Mouse (Mus musculus) heart, embryonic 14.5 days (tissue): ENCODE measurements at regions not wholly inside any gene's neighbourhood (a gene's known extent, or its start where the extent isn't known, plus 50 kb on each side); places are given as distances from the start of the nearest gene placed in this dataset.
A peak's percentile ranks its signal among the peaks of the same experiment; 100 is the strongest.

Experiments
- ATAC-seq: fragments of 200-750 bp; cut with Nextera tagmentation; 2 replicates; pipeline ENCODE4 v1.8.0; 2017; ENCODE audit warnings: low read depth, moderate TSS enrichment; ENCODE audit not compliant: insufficient number of reproducible peaks, insufficient read depth, low FRiP score
- H3K27ac ChIP-seq, 2 experiments: fragments of 200-500 bp in 1 of 2; fragments of 300-500 bp in 1 of 2; sonication (generic) in 1 of 2; replicated peaks in 1 of 2; 2 replicates each; pipeline ENCODE4 v1.5.1; 2012 to 2014; ENCODE audit warnings: low read depth in 2 of 2, low read length in 2 of 2, control low read depth in 1 of 2, mild to moderate bottlenecking in 1 of 2, mixed read lengths in 1 of 2; ENCODE audit not compliant: control insufficient read depth in 1 of 2, insufficient read depth in 1 of 2
- H3K27me3 ChIP-seq: fragments of 300-500 bp; sonication (generic); 2 replicates; pipeline ENCODE4 v1.6.1; 2014; ENCODE audit warnings: mild to moderate bottlenecking, low read length, control low read depth; ENCODE audit not compliant: control insufficient read depth, insufficient read depth
- H3K36me3 ChIP-seq: fragments of 300-500 bp; sonication (generic); 2 replicates; pipeline ENCODE4 v1.6.1; 2014; ENCODE audit warnings: mild to moderate bottlenecking, control low read depth, low read length, mixed read lengths; ENCODE audit not compliant: control insufficient read depth, insufficient read depth
- H3K4me1 ChIP-seq, 2 experiments: fragments of 200-500 bp in 1 of 2; fragments of 300-500 bp in 1 of 2; sonication (generic) in 1 of 2; 2 replicates each; pipeline ENCODE4 v1.6.1; 2012 to 2014; ENCODE audit warnings: low read length in 2 of 2, control low read depth in 1 of 2, mixed read lengths in 1 of 2; ENCODE audit not compliant: control insufficient read depth in 2 of 2, insufficient read depth in 2 of 2
- H3K4me2 ChIP-seq: fragments of 300-500 bp; sonication (generic); 2 replicates; pipeline ENCODE4 v1.6.1; 2014; ENCODE audit warnings: mild to moderate bottlenecking, low read length
- H3K4me3 ChIP-seq, 2 experiments: fragments of 200-500 bp in 1 of 2; fragments of 300-500 bp in 1 of 2; sonication (generic) in 1 of 2; 2 replicates each; pipeline ENCODE4 v1.5.1; 2012 to 2014; ENCODE audit warnings: low read length in 2 of 2, mild to moderate bottlenecking in 2 of 2, control low read depth in 1 of 2, low read depth in 1 of 2, moderate library complexity in 1 of 2; ENCODE audit not compliant: control insufficient read depth in 1 of 2, insufficient read depth in 1 of 2
- H3K9ac ChIP-seq: fragments of 300-500 bp; sonication (generic); 2 replicates; pipeline ENCODE4 v1.6.1; 2014; ENCODE audit warnings: mild to moderate bottlenecking, low read length
- H3K9me3 ChIP-seq: fragments of 300-500 bp; sonication (generic); 2 replicates; pipeline ENCODE4 v1.6.1; 2016; ENCODE audit warnings: low read length, control low read depth; ENCODE audit not compliant: control insufficient read depth
- WGBS: fragments of 180-500 bp; shearing (Covaris S2); extraction: QIAGEN DNeasy Blood & Tissue Kit; methylation state at CpG from one replicate; pipeline ENCODE4 v1.1.7; 2014; 5-methylcytosine and 5-hydroxymethylcytosine counted together

- Histone ChIP-seq H3K36me3 (no peaks in the 10 kb centered on the region), H3K27ac (no peak overlapping the region), H3K9me3 (no peaks in the 10 kb centered on the region), H3K27me3 (no peaks in the 10 kb centered on the region), H3K9ac (no peak overlapping the region), H3K4me1 (no peaks in the 10 kb centered on the region), H3K4me3 (no peak overlapping the region), H3K4me2 (no peak overlapping the region)
- no peak for ATAC-seq
- WGBS: 76% methylated on average over 5 of the region's 5 CpGs
These were observed 321.7 kb upstream of the Spred2 start for GRCm38 (mm10) chr11:19602496-19602895.

GRCm38 (mm10) chr11:19605602-19606001 lies 318.6 kb upstream of the Spred2 start:
- no peaks in the 10 kb centered on the region for H3K9me3 ChIP-seq
- no peak overlapping the region for H3K4me2 ChIP-seq
- no peak overlapping the region for H3K9ac ChIP-seq
- no peak for ATAC-seq
- H3K36me3 ChIP-seq: no peaks in the 10 kb centered on the region
- no peaks in the 10 kb centered on the region for H3K4me1 ChIP-seq
- WGBS: 85% methylated on average over 4 of the region's 4 CpGs
- H3K27ac ChIP-seq: no peak overlapping the region
- H3K27me3 ChIP-seq: no peaks in the 10 kb centered on the region
- H3K4me3 ChIP-seq: no peak overlapping the region

DNA sequence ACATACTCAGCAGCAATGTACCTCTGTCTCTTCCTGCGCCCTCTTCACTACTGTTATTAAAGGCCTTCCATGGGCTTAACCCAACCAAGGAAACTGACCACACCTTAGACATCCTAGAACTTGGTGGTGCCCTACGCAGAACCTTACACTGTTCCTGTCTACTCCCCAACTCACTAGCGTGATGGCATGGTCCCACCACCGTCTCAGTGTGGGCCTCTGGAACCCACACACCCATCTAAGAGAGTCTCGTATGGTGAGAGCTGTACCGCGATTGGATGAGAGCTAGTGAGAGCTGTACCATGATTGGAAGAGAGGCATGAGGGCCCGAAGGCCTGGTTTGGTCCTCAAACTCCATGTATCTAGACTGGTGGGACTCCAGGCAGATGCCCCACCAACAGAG lies 317.2 kb upstream of the Spred2 start:
- 91% methylated on average over 8 of the region's 8 CpGs for WGBS
- Histone ChIP-seq H3K36me3 (no peaks in the 10 kb centered on the region), H3K27me3 (no peaks in the 10 kb centered on the region), H3K4me3 (no peak overlapping the region), H3K27ac (no peak overlapping the region), H3K9me3 (no peaks in the 10 kb centered on the region), H3K4me1 (no peaks in the 10 kb centered on the region), H3K4me2 (no peak overlapping the region), H3K9ac (no peak overlapping the region)
- ATAC-seq: no peak

DNA sequence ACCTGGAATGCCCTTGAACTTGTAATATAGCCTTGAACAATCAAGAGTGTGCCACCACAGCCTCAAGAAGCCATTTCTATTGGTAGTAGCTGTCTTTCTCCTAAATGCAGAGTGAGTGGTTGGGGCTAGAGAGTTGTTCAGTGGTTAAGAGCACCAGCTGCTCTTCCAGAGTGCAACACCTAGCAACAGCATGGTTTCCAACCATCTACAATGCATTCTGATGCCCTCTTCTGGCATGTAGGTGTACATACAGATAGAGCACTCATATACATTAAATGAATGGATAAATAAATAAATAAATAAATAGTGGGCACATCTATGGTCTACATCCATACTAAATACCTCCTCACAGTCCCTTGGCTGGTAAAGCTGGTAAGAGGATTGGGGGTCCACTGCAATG lies 316.2 kb upstream of the Spred2 start:
- Histone ChIP-seq H3K36me3 (no peaks in the 10 kb centered on the region), H3K4me3 (no peak overlapping the region), H3K4me2 (no peak overlapping the region), H3K9ac (no peak overlapping the region), H3K9me3 (no peaks in the 10 kb centered on the region), H3K27me3 (no peaks in the 10 kb centered on the region), H3K4me1 (no peaks in the 10 kb centered on the region), H3K27ac (no peak overlapping the region)
- ATAC-seq: no peak

GRCm38 (mm10) chr11:19608523-19608922 lies 315.7 kb upstream of the Spred2 start:
- no peak overlapping the region for H3K4me2 ChIP-seq
- H3K9ac ChIP-seq: no peak overlapping the region
- H3K27ac ChIP-seq: no peak overlapping the region
- H3K36me3 ChIP-seq: no peaks in the 10 kb centered on the region
- no peaks in the 10 kb centered on the region for H3K9me3 ChIP-seq
- no peak for ATAC-seq
- 73% methylated on average over 4 of the region's 4 CpGs for WGBS
- H3K27me3 ChIP-seq: no peaks in the 10 kb centered on the region
- H3K4me3 ChIP-seq: no peak overlapping the region
- H3K4me1 ChIP-seq: no peaks in the 10 kb centered on the region

GRCm38 (mm10) chr11:19610559-19610958 lies 313.6 kb upstream of the Spred2 start:
- ATAC-seq: no peak
- no peak overlapping the region for H3K9ac ChIP-seq
- no peak overlapping the region for H3K4me3 ChIP-seq
- no peak overlapping the region for H3K27ac ChIP-seq
- no peaks in the 10 kb centered on the region for H3K4me1 ChIP-seq
- H3K27me3 ChIP-seq: no peaks in the 10 kb centered on the region
- no peaks in the 10 kb centered on the region for H3K9me3 ChIP-seq
- H3K36me3 ChIP-seq: no peaks in the 10 kb centered on the region
- WGBS: 68% methylated on average over 6 of the region's 6 CpGs
- no peak overlapping the region for H3K4me2 ChIP-seq

- H3K9me3 ChIP-seq: no peaks in the 10 kb centered on the region
- H3K4me1 ChIP-seq: peaks cover 0 to 2% of the 10 kb centered on the region in 2 experiments; a peak in 3 of 4 replicates
- no peak overlapping the region for H3K4me3 ChIP-seq
- H3K4me2 ChIP-seq: no peak overlapping the region
- H3K27ac ChIP-seq: no peak overlapping the region
- no peaks in the 10 kb centered on the region for H3K27me3 ChIP-seq
- no peaks in the 10 kb centered on the region for H3K36me3 ChIP-seq
- H3K9ac ChIP-seq: no peak overlapping the region
- 78% methylated on average over 4 of the region's 4 CpGs for WGBS
- no peak for ATAC-seq
These were observed 313.0 kb upstream of the Spred2 start for GRCm38 (mm10) chr11:19611217-19611616.

GRCm38 (mm10) chr11:19616520-19616919 lies 307.7 kb upstream of the Spred2 start:
- Histone ChIP-seq H3K9ac (no peak overlapping the region; the same call in 1 of the 2 replicates), H3K27ac (peak overlapping the region; percentile 4 to 60; a peak in 2 of 4 replicates), H3K4me3 (no peak overlapping the region), H3K4me2 (no peak overlapping the region), H3K27me3 (no peaks in the 10 kb centered on the region), H3K36me3 (no peaks in the 10 kb centered on the region), H3K4me1 (peaks cover 5 to 18% of the 10 kb centered on the region in 2 experiments), H3K9me3 (no peaks in the 10 kb centered on the region)
- WGBS: 10% methylated on average over 4 of the region's 4 CpGs
- no peak for ATAC-seq
